Mouse (Mus musculus): ENCODE measurements around the gene Zfp981.
"Not testable (repeated sequence)": the region's sequence is repeated elsewhere in the genome, so short reads cannot be mapped to it uniquely, and the experiment has no call there.

- not testable (repeated sequence) for TF ChIP-seq GATA1 (IDR thresholded peaks at IDR 0.05; ENCODE audit: borderline replicate concordance, low read length); FLI1 (IDR thresholded peaks at IDR 0.05; ENCODE audit: low read length)
Observed at GRCm38 (mm10) chr4:146460685-146461084, 41.1 kb upstream of the Zfp981 start.

Measured in megakaryocyte, embryonic 14.5 days (primary cell).